Mouse (Mus musculus) kidney, postnatal 4 days (tissue): ENCODE results near the gene Gm20662.

Experiments
- DNase-seq, 2 experiments: peaks; one replicate each; pipeline ENCODE4 v3.0.0; 2021; ENCODE audit warnings: mixed read lengths in 2 of 2

Gm20662 gene

GRCm38 (mm10) chr9:107996049-107996448 lies at the start of gene Gm20662:
Gm20662 (plus strand) TSS chr9:107996349.
- DNase-seq, result no peak

- DNase-seq, result no peak
Measured at GRCm38 (mm10) chr9:107947241-107948194, 48.6 kb upstream of the Gm20662 start.

- no peak for DNase-seq
Measured at GRCm38 (mm10) chr9:107949184-107949921, 46.8 kb upstream of the Gm20662 start.

GRCm38 (mm10) chr9:107949922-107950235 lies 46.3 kb upstream of the Gm20662 start, which contains the start of gene Traip:
Traip (plus strand) TSS chr9:107950136.
- DNase-seq, result no peak

GRCm38 (mm10) chr9:107950460-107951355 lies 45.4 kb upstream of the Gm20662 start:
- DNase-seq, result peak; percentile 96 to 97

GRCm38 (mm10) chr9:107955613-107956289 lies 40.4 kb upstream of the Gm20662 start:
- no peak for DNase-seq

GRCm38 (mm10) chr9:107957141-107957540 lies 39.0 kb upstream of the Gm20662 start:
- DNase-seq, result no peak

- no peak for DNase-seq
Measured at GRCm38 (mm10) chr9:107959896-107960295, 36.3 kb upstream of the Gm20662 start.

GRCm38 (mm10) chr9:107960928-107961327 lies 35.2 kb upstream of the Gm20662 start:
- no peak for DNase-seq

- no peak for DNase-seq
Measured at GRCm38 (mm10) chr9:107961351-107961762, 34.8 kb upstream of the Gm20662 start.

- peak; percentile 48 to 60 for DNase-seq
Measured at GRCm38 (mm10) chr9:107961881-107962280, 34.3 kb upstream of the Gm20662 start.

GRCm38 (mm10) chr9:107962916-107963315 lies 33.2 kb upstream of the Gm20662 start:
- DNase-seq, result no peak

- DNase-seq, result peak; percentile 95
Measured at GRCm38 (mm10) chr9:107963700-107964099, 32.4 kb upstream of the Gm20662 start.

GRCm38 (mm10) chr9:107964681-107965080 lies 31.5 kb upstream of the Gm20662 start:
- no peak for DNase-seq

GRCm38 (mm10) chr9:107966676-107967075 lies 29.5 kb upstream of the Gm20662 start:
- DNase-seq, result no peak

- DNase-seq, result no peak
Measured at GRCm38 (mm10) chr9:107967437-107967836, 28.7 kb upstream of the Gm20662 start.

- DNase-seq, result no peak
Measured at GRCm38 (mm10) chr9:107968531-107968930, 27.6 kb upstream of the Gm20662 start.

GRCm38 (mm10) chr9:107970311-107970710 lies 25.8 kb upstream of the Gm20662 start:
- no peak for DNase-seq

- no peak for DNase-seq
Measured at GRCm38 (mm10) chr9:107971690-107972541, 24.2 kb upstream of the Gm20662 start.

- no peak for DNase-seq
Measured at GRCm38 (mm10) chr9:107974491-107975171, 21.5 kb upstream of the Gm20662 start.
